Mouse (Mus musculus) bone marrow, adult 2 months (tissue): ENCODE results near the gene Traf2. TPM values are rescaled to one million over a fixed set of nuclear protein-coding genes. Genes with fewer than 3 reads are reported as not detected.
"Not testable (repeated sequence)": the region's sequence is repeated elsewhere in the genome, so short reads cannot be mapped to it uniquely, and the experiment has no call there.

Experiments
- H3K27ac ChIP-seq: fragments of 200-500 bp; 2 replicates; pipeline ENCODE4 v1.5.1; 2012; ENCODE audit warnings: low read depth, mild to moderate bottlenecking, control low read depth, inconsistent platforms, low read length; ENCODE audit not compliant: control insufficient read depth, poor library complexity, insufficient read depth
- H3K4me1 ChIP-seq: fragments of 200-500 bp; 2 replicates; pipeline ENCODE4 v1.6.1; 2011; ENCODE audit warnings: low read length; ENCODE audit not compliant: control insufficient read depth, insufficient read depth
- H3K4me3 ChIP-seq: fragments of 200-500 bp; replicated peaks from 2 replicates; pipeline ENCODE3; 2011; ENCODE audit warnings: mild to moderate bottlenecking, low read depth, low read length, control low read depth; ENCODE audit not compliant: control insufficient read depth
- CTCF ChIP-seq: fragments of 200-500 bp; IDR thresholded peaks from 2 replicates; pipeline ENCODE4 v1.5.1; 2011; ENCODE audit warnings: low read length, control low read depth; ENCODE audit not compliant: control insufficient read depth, insufficient read depth
- POLR2A ChIP-seq: fragments of 200-500 bp; IDR thresholded peaks from 2 replicates; pipeline ENCODE4 v1.6.1; 2011; ENCODE audit warnings: low read depth, mild to moderate bottlenecking, control low read depth, low read length, borderline replicate concordance; ENCODE audit not compliant: control insufficient read depth
- WGBS: fragments of 180-500 bp; shearing (Covaris S2); methylation state at CpG from one replicate; pipeline ENCODE4 v1.1.7; 2018; 5-methylcytosine and 5-hydroxymethylcytosine counted together
- polyA plus RNA-seq: library from polyadenylated mRNA; stranded (reverse); fragments of >200 nt; gene quantifications from 2 replicates; pipeline ENCODE4 v1.2.4, GENCODE M21; 2011; ENCODE audit warnings: low replicate concordance; ENCODE audit not compliant: missing spikeins, insufficient read depth, insufficient read length

Gene Traf2
- polyA plus RNA-seq, 1 experiment: 22.7 TPM

DNA sequence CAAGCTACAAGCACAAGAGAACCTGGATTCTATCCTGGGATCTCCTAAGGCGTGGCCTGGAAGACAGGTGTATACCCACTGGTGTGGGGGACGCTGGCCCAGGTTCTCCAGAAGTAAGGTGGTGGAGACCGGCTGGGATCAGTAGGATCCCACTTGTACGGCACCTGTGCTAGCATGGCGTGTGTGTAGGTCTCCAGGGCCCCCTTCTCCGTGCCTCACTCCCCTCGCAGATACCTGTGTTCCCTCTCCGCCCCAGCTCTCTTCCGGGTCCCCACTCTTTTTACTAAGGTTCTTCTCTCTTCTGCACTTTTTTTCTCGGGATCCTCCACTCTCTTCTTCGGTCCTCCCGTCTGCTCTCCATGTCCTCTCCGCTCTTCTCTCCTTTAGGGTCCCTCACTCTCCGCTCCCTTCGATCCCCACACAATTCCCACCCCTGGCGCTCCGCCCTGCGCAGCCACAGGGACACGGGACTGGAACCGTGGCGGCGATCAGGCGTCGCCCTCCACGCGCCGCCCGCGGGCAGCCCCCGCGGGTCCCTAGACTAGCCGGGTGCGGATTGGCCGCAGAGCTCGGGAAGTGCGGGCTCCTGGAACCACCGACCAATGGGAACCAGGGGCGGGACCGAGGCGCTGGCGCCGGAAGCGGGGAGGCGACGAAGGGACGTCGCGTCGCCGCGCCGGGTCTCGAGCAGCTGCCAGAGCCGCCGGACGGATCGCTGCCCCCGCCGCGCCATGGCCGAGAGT lies 10.7 kb upstream of the Traf2 start, which contains the start of gene Edf1:
Gene Edf1 (plus strand): TSS at position 627 of the 743 bp plus-strand sequence.
- Histone ChIP-seq H3K4me3 (peak within 1 kb of the TSS; percentile 95), H3K27ac (peak within 1 kb of the TSS; percentile 77), H3K4me1 (peaks cover 1% of the 10 kb centered on the region; the same call in 1 of the 2 replicates)
- TF ChIP-seq POLR2A (no peak; the same call in 1 of the 2 replicates), CTCF (no peak)
- WGBS: under 1% methylated on average over 61 of the region's 61 CpGs

- no peak overlapping the region for H3K27ac ChIP-seq
- peaks cover 1% of the 10 kb centered on the region; the same call in 1 of the 2 replicates for H3K4me1 ChIP-seq
- no peak overlapping the region for H3K4me3 ChIP-seq
- 57% methylated on average over 1 of the region's 1 CpGs for WGBS
- no peak for TF ChIP-seq CTCF
- no peak for TF ChIP-seq POLR2A
These were observed 9.6 kb upstream of the Traf2 start for GRCm38 (mm10) chr2:25556296-25556695.

DNA sequence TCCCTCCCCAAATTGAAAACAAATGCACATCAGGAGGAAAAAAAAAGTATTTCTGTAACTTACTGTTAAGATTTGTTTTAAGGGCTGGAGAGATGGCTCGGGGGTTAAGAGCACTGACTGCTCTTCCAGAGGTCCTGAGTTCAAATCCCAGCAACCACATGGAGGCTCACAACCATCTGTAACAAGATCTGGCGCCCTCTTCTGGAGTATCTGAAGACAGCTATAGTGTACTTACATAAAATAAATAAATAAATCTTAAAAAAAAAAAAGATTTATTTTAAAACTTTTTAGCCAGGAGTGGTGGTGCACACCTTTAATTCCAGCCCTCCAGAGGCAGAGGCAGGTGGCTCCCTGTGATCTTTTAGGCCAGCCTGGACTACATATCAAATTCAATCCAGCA lies 8.7 kb upstream of the Traf2 start:
- not testable (repeated sequence) for H3K4me1 ChIP-seq, H3K4me3 ChIP-seq, H3K27ac ChIP-seq
- WGBS: 45% methylated on average over 2 of the region's 2 CpGs

GRCm38 (mm10) chr2:25553171-25553786 lies 6.5 kb upstream of the Traf2 start:
- 77% methylated on average over 4 of the region's 4 CpGs for WGBS
- not testable (repeated sequence) for H3K27ac ChIP-seq, H3K4me3 ChIP-seq, H3K4me1 ChIP-seq

GRCm38 (mm10) chr2:25551186-25551585 lies 4.4 kb upstream of the Traf2 start:
- Histone ChIP-seq H3K4me3 (no peak overlapping the region), H3K4me1 (no peaks in the 10 kb centered on the region; the same call in 1 of the 2 replicates), H3K27ac (no peak overlapping the region)
- TF ChIP-seq CTCF (peak; percentile 64), POLR2A (no peak)
- 41% methylated on average over 5 of the region's 5 CpGs for WGBS

- H3K27ac ChIP-seq: no peak overlapping the region
- no peak overlapping the region for H3K4me3 ChIP-seq
- 62% methylated on average over 9 of the region's 9 CpGs for WGBS
- TF ChIP-seq POLR2A (no peak), CTCF (no peak)
- peaks cover 2% of the 10 kb centered on the region; the same call in 1 of the 2 replicates for H3K4me1 ChIP-seq
These were observed 2.6 kb upstream of the Traf2 start for GRCm38 (mm10) chr2:25549021-25549991.

GRCm38 (mm10) chr2:25545996-25546810 lies 537 bp downstream of the Traf2 start:
- 3% methylated on average over 43 of the region's 43 CpGs for WGBS
- peak overlapping the region; percentile 70 for H3K27ac ChIP-seq
- peak overlapping the region; percentile 79 for H3K4me3 ChIP-seq
- TF ChIP-seq CTCF (no peak), POLR2A (no peak)
- peaks cover 2% of the 10 kb centered on the region; the same call in 1 of the 2 replicates for H3K4me1 ChIP-seq

DNA sequence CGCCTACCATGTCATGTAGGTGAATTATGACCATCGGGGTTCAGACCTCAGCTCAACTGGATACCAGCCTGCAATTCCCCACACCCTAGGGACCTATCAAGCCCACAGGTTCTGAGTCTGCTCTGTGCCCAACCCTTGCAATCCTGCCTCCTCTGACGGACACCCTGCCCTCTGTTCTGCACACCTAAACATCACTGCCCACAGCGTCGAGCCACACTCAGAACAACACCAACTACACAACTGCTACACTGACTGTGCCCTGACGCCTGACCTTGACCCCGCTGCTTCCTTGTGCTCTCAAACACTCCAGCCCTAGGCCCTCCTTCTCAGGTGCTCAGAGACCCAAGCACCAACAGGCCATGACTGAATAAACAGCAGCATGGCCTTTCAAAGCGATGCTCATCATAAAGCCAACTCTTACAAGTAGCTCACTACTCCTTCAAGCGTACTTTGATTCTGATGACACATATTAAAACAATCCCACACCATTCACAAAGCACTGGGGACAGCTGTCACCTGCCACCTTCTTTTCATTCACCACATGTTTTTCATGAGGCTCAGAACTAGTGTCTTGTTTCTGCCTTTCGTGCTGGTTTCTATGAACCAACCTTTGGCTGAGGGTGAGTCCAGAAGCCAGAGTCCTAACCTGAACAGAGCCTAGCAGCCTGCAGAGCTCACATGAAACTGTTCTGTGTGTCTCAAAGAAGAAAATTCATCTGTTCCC lies 4.9 kb downstream of the Traf2 start:
- WGBS: 88% methylated on average over 10 of the region's 10 CpGs
- H3K4me3 ChIP-seq: no peak overlapping the region
- peaks cover 2% of the 10 kb centered on the region; the same call in 1 of the 2 replicates for H3K4me1 ChIP-seq
- H3K27ac ChIP-seq: no peak overlapping the region
- no peak for TF ChIP-seq POLR2A
- no peak for TF ChIP-seq CTCF
